Mouse (Mus musculus): ENCODE data around the gene Ppl. TPM values are rescaled to one million over a fixed set of nuclear protein-coding genes. Genes with fewer than 3 reads are reported as not detected.

Gene Ppl
- total RNA-seq (2017), result not detected in 2 replicates

GRCm38 (mm10) chr16:5132401-5132801, at the start of gene Ppl:
Gene Ppl, minus strand, starts transcription at chr16:5132421.
- ATAC-seq (replicated peaks in 1 of 2; ENCODE audit: insufficient read depth in 1 of 2, low FRiP score in 2 of 2, low TSS enrichment in 1 of 2, low read depth in 1 of 2, poor library complexity in 2 of 2, severe bottlenecking in 2 of 2), result peak; percentile 6 to 34; a peak in 1 of 4 replicates

GRCm38 (mm10) chr16:5172636-5173035, 40.4 kb upstream of the Ppl start:
- no peak for ATAC-seq (replicated peaks in 1 of 2; ENCODE audit: insufficient read depth in 1 of 2, low FRiP score in 2 of 2, low TSS enrichment in 1 of 2, low read depth in 1 of 2, poor library complexity in 2 of 2, severe bottlenecking in 2 of 2)

GRCm38 (mm10) chr16:5168829-5169228, 36.6 kb upstream of the Ppl start:
- no peak for ATAC-seq (replicated peaks in 1 of 2; ENCODE audit: insufficient read depth in 1 of 2, low FRiP score in 2 of 2, low TSS enrichment in 1 of 2, low read depth in 1 of 2, poor library complexity in 2 of 2, severe bottlenecking in 2 of 2)

DNA sequence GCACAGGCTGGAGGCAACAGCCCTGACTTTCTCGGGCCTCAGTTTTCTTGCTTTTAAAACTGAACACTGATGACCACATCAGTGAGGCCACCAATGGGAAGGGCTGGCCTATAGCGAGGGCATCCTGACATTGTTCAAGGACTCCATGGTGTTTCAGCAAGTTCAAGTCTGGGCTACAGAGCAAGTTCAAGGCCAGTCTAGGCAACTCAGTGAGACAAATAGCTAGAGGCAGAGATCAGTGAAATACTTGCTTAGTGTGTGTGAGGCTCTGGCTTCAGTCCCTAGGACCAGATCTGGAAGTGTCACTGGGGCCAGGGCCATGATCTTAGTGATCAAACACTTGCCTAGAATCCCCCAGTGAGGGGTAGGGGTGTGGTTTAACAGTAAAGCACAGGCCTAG, 35.8 kb upstream of the Ppl start:
- ATAC-seq (replicated peaks in 1 of 2; ENCODE audit: insufficient read depth in 1 of 2, low FRiP score in 2 of 2, low TSS enrichment in 1 of 2, low read depth in 1 of 2, poor library complexity in 2 of 2, severe bottlenecking in 2 of 2), result no peak

- no peak for ATAC-seq (replicated peaks in 1 of 2; ENCODE audit: insufficient read depth in 1 of 2, low FRiP score in 2 of 2, low TSS enrichment in 1 of 2, low read depth in 1 of 2, poor library complexity in 2 of 2, severe bottlenecking in 2 of 2)
Measured at GRCm38 (mm10) chr16:5164327-5164726, 32.1 kb upstream of the Ppl start.

- ATAC-seq (replicated peaks in 1 of 2; ENCODE audit: insufficient read depth in 1 of 2, low FRiP score in 2 of 2, low TSS enrichment in 1 of 2, low read depth in 1 of 2, poor library complexity in 2 of 2, severe bottlenecking in 2 of 2), result no peak
Measured at GRCm38 (mm10) chr16:5159248-5159647, 27.0 kb upstream of the Ppl start.

- ATAC-seq (replicated peaks in 1 of 2; ENCODE audit: insufficient read depth in 1 of 2, low FRiP score in 2 of 2, low TSS enrichment in 1 of 2, low read depth in 1 of 2, poor library complexity in 2 of 2, severe bottlenecking in 2 of 2), result no peak
Measured at GRCm38 (mm10) chr16:5157113-5157512, 24.9 kb upstream of the Ppl start.

DNA sequence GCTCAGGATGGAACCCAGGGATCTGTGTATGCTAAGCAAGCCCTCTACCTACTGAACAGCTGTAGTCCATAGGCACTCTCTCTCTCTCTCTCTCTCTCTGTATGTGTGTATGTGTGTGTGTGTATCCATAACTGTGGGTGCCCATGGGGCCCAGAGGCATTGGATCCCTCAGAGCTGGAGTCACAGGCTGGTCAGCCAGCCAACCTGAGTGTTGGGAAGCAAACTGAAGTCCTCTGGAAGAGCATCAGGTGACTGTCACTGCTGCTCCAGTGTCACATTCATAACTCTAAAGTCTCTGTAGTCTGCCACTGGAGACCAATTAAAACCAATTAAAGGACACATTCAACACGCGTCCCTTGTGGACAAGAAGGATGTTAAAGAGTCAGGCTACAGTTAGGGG, 24.3 kb upstream of the Ppl start:
- no peak for ATAC-seq (replicated peaks in 1 of 2; ENCODE audit: insufficient read depth in 1 of 2, low FRiP score in 2 of 2, low TSS enrichment in 1 of 2, low read depth in 1 of 2, poor library complexity in 2 of 2, severe bottlenecking in 2 of 2)

DNA sequence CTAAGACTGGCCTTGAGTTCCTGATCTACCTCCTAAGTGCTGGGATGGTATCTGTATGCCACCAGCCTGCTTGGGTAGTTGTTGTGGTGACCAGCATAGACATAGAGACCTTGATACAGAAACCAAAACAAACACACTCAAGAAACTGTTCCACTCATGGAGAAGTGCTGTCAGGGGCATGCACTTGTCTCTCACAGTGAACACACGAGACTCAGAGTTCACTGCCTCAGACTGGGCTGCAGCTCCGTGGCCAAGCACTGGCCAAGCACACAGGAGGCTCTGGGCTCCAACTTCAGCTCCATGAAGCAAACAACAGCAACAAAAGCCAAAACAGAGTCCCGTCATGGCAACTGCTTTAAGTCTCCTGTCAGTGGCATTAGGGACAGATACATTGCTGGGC, 22.8 kb upstream of the Ppl start:
- no peak for ATAC-seq (replicated peaks in 1 of 2; ENCODE audit: insufficient read depth in 1 of 2, low FRiP score in 2 of 2, low TSS enrichment in 1 of 2, low read depth in 1 of 2, poor library complexity in 2 of 2, severe bottlenecking in 2 of 2)

DNA sequence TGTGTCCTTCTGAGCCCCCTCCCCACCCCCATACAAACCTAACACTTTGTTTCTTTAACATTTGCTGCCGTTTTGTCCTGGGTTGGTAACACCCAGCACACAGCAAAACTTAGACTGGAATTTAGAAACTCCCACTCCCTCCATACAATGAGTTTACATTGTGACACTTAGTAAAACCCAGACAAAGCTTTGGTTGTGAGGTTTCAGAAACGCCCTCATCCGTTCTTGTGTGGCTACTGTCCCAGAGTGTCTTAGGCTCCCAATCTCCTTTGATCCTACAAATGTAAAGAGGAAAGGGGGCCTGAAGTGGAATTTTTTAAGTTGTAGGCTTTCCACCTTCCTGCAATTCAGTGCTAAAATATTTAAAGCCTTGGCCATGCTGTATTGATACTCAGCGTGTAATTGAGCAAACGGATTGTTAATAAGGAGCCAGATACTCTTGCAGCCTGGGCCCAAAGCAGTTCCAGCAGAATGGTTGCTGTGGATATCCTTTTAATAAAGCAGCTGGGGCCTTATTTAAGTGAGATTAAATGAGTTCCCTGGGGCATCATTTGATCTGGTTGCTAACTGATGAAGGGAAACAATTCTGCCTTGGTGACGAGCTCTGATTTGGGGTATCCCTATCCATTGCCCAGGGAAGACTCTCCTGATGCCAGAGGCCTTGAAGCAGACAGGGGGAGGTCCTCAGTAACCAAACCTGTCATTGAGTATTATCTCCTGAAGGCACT, 21.2 kb upstream of the Ppl start:
- no peak for ATAC-seq (replicated peaks in 1 of 2; ENCODE audit: insufficient read depth in 1 of 2, low FRiP score in 2 of 2, low TSS enrichment in 1 of 2, low read depth in 1 of 2, poor library complexity in 2 of 2, severe bottlenecking in 2 of 2)

- no peak for ATAC-seq (replicated peaks in 1 of 2; ENCODE audit: insufficient read depth in 1 of 2, low FRiP score in 2 of 2, low TSS enrichment in 1 of 2, low read depth in 1 of 2, poor library complexity in 2 of 2, severe bottlenecking in 2 of 2)
Measured at GRCm38 (mm10) chr16:5150544-5150943, 18.3 kb upstream of the Ppl start.

DNA sequence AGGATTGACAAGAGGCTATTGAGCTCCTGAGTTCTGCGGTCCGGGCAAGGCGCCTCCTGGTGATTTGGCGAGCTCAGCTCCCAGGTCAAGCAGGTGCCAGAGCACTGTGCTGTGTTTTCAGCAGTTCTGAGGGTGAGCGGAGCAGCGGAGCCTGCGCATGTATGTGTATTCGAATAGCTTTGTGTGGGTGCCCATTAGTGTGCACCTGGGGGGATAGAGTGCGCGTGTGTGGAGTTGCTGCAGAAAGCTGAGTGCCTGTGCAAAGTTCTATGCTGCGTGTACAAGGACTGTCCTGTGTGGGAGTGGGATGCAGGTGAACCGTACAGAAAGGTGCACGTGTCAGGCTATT, 14.8 kb upstream of the Ppl start, which contains the start of gene Sec14l5:
Gene Sec14l5 (plus strand): TSS at position 73 of the 349 bp plus-strand sequence.
- ATAC-seq (replicated peaks in 1 of 2; ENCODE audit: insufficient read depth in 1 of 2, low FRiP score in 2 of 2, low TSS enrichment in 1 of 2, low read depth in 1 of 2, poor library complexity in 2 of 2, severe bottlenecking in 2 of 2), result no peak; a peak in 1 of 4 replicates

- peak; percentile 84 to 90 for ATAC-seq (replicated peaks in 1 of 2; ENCODE audit: insufficient read depth in 1 of 2, low FRiP score in 2 of 2, low TSS enrichment in 1 of 2, low read depth in 1 of 2, poor library complexity in 2 of 2, severe bottlenecking in 2 of 2)
Measured at GRCm38 (mm10) chr16:5146367-5147036, 14.3 kb upstream of the Ppl start.

GRCm38 (mm10) chr16:5145570-5145969, 13.3 kb upstream of the Ppl start:
- ATAC-seq (replicated peaks in 1 of 2; ENCODE audit: insufficient read depth in 1 of 2, low FRiP score in 2 of 2, low TSS enrichment in 1 of 2, low read depth in 1 of 2, poor library complexity in 2 of 2, severe bottlenecking in 2 of 2), result peak; percentile 71 to 72; a peak in 3 of 4 replicates

DNA sequence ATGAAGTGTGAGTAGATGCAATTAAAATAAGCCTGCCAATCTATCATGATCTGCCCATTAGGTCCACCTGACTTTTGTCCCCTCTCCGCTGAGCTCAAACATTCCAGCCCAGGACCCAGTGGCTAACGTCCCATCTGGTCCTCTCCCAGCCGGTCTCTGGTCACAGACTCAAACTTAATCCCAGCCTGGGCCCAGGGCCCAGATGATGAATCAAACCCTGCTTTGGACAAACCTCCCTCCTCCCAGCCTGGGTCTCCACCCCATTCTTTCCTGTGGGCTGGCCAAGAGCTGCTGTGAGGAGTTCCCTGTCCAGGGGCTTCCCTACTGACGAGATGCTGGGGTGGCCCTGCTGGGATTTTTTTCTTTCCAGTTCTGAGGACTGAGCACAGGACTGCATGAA, 7.5 kb upstream of the Ppl start:
- ATAC-seq (replicated peaks in 1 of 2; ENCODE audit: insufficient read depth in 1 of 2, low FRiP score in 2 of 2, low TSS enrichment in 1 of 2, low read depth in 1 of 2, poor library complexity in 2 of 2, severe bottlenecking in 2 of 2), result no peak

- no peak for ATAC-seq (replicated peaks in 1 of 2; ENCODE audit: insufficient read depth in 1 of 2, low FRiP score in 2 of 2, low TSS enrichment in 1 of 2, low read depth in 1 of 2, poor library complexity in 2 of 2, severe bottlenecking in 2 of 2)
Measured at GRCm38 (mm10) chr16:5137006-5137540, 4.9 kb upstream of the Ppl start.

DNA sequence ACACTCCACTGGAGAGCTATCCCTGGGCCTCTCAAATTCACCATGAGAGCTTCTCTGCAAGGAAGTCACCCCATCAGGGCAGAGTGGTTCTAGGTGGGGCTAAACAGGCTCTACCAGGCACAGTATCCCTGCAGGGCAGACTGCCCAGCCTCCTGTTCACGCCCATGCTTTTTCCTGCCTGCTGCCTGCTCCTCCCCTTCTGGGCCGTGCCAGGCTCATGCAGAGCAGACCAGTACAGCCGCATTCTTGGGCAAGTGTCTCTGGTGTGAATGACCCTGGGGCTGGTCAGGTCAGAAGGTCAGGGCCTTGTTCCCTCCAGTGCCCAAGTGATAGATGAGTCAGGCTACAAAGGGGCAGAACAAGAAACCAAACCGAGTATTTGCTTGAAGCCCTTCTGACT, 4.3 kb upstream of the Ppl start:
- no peak for ATAC-seq (replicated peaks in 1 of 2; ENCODE audit: insufficient read depth in 1 of 2, low FRiP score in 2 of 2, low TSS enrichment in 1 of 2, low read depth in 1 of 2, poor library complexity in 2 of 2, severe bottlenecking in 2 of 2)

DNA sequence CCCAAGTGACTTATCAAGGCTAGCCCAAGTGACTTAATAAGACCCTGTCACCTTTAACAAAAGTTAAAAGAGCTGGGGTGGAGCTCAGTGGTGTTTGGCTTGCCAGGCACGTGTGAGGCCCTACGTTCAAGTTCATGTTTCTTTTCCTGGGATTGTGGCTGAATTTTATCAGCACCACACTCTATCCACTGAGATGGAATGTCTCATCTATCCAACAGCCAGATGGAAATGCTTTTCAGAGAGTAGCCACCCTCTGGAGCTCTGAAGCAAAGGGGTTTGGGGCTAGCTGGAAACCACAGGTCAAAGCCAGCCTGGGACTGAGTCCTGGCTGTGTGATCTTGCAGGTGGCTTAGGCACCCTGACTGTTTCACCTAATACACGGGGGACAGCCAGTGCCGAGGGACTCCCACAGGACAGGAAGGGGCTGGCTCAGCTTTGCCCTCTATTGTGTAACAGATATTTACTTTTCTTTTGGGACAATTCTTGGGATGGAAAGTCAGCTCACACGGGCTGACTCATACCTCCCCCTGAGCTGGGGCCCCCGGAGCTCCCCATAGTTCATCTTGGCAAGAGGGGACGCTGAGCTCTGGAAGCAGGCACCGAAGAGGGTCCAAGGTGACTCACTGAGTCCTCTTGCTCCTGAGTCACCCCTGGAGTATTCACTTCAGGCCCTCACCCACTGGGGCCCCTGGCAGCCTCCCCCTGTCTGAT, 3.5 kb upstream of the Ppl start:
- no peak for ATAC-seq (replicated peaks in 1 of 2; ENCODE audit: insufficient read depth in 1 of 2, low FRiP score in 2 of 2, low TSS enrichment in 1 of 2, low read depth in 1 of 2, poor library complexity in 2 of 2, severe bottlenecking in 2 of 2)
